Mouse (Mus musculus) kidney, adult 11 months (tissue): ENCODE measurements at regions not wholly inside any gene's neighbourhood (a gene's known extent, or its start where the extent isn't known, plus 50 kb on each side); places are given as distances from the start of the nearest gene placed in this dataset.

Experiments
- DNase-seq: peaks from one replicate; pipeline ENCODE4 v3.0.0; 2022

DNA sequence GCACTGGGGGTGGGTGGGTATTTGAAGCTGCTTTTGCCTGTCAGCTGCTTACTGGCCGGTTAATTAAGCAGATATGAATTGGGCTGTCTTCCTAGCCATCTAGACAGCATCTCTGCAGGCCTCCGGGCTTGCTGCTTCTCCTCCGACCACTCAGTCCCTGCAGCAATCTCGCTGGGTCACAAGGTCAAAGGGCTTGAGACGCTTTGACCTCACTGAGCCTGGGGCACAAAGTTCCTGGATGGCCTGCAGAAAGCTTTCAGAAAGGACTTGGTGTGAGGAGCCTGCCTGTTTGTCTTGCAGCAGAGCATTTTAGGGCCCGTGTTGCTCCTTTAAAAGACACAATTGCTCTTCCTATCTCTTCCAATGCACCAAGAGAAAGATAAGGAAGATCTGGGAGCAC, 83.7 kb upstream of the Ppp2r5a start:
- DNase-seq, result no peak

DNA sequence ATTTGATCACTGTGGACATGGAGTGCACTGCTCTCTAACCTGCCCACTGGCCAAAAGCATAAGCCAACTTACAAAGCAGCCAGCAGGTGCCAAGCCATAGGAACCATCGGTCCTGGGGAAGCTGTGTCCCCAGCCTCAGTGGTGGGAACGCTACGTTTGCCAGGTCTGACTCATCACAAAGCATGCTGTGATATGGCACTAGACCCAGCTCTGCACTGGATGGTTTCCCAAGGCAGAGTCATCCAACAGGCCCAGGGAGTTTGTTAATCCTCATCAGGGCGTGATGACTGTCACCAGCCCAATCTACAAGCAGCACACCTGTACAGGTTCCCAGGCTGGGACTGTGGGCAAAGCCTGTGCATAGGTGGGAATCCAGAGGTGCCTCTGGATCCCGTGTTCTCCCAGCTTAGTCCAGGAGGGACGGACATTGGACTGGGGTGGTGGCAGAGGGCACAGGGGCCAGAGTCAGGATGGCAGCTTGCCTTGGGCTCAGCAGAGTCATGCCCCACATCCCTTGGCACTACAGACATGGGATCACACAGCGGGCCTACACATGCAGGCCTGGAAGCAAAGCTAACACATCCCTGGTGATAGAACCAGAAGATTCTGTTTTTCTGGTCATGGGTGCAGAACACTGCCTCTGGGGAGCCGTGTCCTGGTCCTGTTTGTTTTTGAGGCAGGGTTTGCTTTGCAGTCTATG, 81.8 kb upstream of the Ppp2r5a start:
- no peak for DNase-seq

DNA sequence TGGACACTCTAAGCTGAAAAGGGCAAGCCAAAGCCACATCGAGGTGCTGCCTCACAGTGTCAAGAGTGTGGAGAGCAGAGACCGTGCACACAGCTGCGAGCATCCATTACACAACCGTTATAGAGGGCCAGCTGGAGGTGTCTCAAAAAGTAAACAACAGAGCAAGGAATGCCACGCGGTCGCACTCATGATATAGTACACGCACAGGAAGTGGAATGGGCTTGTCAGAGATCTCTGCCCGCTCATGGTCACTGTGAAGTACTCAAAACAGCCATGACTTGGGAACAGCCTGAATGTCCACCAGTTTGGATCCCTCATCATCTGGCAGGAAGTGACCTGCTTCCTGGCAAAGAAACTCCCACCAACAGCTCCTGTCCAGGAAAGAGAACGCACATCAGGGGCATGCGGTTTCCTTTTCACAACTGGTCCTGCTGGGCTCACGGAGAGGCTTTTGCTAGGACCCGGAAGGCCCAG, 76.9 kb upstream of the Ppp2r5a start:
- peak; percentile 71 for DNase-seq

DNA sequence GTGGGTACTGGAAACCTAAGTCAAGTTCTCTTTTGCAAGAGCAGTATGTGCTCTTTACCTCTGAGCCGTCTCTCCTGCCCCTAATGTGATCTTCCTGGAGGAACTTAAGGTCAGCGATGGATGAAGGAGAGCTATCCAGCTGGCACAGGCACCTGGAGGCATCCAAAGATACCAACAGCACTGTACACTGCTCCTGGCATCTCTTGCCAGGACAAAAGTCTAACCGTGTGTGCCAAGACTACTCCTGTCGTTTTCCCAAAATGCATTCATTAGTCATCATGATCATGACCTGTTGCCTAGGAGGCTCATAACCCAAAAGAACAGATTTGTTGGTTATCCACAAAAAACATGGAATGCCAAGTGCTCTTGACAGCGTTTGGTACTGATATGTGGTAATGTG, 69.5 kb upstream of the Ppp2r5a start:
- no peak for DNase-seq

DNA sequence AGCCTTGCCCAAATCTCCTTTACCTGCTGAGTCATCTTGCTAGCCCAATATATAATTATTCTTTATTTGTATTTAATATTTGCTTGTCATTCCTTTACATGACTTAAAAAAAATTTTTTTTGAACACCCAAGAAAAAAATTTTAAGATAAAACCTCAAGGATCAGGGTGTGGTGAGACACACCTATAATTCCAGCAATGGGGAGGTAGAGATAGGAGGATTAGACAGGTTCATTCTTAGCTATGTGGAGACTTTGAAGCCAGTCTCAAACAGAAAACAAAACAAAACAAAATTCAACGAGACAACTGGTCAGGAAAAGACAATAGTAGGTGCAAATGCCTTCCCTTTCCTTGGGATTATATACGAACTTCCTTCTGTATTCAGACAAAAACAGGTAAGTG, 68.4 kb upstream of the Ppp2r5a start:
- DNase-seq, result no peak

DNA sequence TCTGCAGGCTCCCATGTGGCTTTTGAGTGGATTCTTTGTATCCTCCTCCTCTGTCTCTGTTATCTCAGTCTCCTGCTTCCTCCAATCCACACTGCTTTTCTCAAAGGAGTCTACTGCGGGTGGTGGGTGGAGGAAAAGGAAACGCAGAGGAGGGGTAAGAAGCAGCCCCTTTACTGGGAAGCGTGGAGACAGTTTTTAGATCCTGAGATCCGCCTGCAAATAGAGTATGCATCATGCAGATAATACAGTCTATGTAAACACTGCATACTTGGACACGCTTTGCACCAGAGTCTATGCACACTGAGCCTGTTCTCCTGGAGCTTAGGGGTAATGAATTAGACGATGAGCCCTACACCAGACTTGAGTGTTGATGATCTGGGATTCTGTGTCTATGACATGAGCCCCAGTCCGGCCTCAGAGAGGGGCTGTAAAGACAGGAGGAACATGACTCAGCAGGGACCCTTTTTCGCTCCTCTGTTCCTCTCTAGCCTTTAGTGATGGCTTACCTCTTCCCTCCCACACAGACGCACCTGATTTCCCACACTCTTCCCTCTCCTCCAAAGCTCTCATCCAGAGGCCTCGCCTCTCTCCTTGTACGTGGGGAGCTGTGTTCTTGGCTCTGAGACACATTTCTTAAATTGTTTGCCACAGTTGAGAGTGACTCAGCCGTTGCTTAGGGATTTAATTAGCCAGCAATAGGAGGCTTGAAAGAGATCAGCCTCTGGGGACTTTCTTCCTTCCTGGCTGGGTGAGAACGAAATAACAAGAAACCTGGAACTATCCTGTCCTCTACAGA, 67.3 kb upstream of the Ppp2r5a start:
- DNase-seq, result no peak

DNA sequence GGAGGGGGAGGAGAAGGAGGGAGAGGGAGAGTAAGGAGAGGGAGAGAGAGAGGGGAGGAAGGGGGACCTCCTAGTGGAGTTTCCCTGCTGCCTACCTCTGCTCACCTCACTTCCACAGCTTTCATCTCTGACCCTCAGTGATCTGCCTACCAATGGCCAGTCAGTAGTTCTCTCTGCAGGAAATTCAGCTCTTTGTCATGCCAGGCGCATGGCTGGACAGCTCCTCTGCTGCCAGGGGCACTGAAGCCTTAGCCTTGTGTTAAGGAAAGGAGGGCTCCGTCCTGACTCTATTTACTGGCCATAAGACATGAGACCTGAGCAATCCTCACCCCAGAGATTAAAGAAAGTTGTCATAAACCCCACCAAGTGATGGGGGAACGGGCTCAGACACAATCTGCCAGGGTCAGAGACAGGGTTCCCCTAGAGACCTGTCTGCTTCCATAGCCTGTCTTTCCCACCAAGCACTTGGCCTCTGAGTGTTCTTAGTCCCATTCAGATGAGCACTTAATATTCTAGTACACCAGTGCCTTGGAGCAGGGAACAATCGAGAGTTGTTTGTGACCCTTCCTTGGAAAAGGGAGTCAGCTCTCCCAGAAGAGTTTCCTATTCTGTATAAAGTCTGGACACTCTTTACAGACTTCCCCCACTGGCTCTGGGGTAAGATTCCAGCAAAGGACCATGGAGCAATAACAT, 65.9 kb upstream of the Ppp2r5a start:
- no peak for DNase-seq

DNA sequence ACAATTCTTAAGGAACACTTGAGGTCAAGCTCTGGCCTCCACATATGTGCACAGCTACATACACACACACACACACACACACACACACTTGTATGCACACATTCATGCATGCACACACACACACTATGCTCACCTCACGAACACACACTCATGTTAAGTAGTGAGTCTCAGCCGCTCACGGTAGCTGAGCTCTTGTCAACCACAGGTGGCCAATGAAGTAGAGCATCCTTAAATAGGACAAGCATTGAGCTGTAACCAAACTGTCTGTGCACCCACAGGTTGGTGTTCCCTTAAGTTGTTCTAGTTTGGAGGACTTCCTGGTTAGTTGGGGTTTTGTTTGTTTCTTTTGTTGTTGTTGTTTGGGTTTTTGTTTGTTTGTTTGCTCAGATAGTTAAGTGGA, 63.2 kb upstream of the Ppp2r5a start:
- no peak for DNase-seq

DNA sequence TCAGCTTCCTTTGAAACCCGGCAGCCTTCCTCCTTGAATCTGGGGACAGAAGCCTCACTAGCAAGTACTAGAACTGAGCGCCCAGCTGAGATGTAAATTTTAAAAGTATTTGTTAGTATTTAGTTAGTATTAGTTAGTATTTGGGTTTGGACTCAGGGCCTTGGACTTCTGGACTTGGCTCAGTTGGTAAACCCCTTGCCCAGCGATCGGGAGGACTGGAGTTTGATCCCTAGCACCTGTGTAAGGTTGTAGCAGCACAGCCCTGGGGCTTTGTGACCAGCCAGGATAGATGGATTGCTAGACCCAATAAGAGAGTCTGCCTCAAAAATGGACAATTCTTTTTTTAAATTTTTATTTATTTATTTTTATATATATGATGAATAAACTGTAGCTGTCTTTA, 62.7 kb upstream of the Ppp2r5a start:
- no peak for DNase-seq

DNA sequence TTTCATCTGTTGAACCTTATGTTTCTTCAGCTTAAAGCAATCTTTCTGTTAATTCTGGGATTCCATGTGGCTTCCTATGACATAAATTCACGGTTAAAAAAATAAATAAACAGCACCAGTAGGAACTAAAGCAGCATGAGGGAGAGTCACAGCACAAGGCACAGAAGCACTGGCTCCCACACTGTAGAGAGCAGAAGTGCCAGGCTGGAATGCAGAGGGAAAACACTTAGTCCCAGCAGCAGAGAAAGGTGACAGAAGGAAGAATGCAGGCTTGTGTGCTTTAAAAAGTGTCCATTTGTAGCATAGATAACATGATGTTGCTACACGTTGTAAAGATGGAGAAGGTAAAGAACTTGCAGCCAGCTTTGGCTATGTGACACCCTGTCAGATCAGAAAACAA, 62.1 kb upstream of the Ppp2r5a start:
- DNase-seq, result no peak

DNA sequence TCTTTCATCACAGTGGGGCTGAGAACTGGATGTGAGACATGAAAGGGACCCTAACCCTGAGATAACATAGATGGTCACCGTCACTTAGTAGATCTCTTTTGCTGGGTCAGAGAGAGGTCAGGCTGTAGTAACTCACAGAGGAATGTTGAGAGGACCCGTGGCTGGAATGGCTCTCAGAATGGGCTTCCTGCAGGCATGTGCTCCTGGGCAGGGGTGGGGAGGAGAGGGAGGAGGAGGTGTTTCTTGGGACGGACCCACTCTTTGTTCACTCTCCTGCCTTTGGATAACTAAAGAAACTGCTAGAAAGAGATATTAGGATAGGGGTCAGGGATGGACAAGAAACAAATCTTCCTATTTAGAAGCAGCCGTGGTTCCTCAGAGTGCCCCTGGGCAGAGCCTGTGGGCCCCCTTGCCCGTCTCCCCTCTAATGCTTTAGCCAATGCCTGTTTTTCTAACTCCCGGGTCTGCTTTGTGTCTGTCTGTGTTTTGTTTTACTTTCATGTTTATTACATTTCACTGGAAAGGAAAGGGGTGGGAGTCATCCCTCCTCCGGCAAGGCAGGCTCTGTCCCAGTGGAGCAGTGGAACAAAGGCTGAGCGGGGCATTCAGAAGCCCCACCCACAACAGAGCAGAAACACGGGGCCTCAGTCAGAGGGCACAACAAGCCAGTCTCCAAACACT, 58.9 kb upstream of the Ppp2r5a start:
- peak; percentile 40 for DNase-seq

DNA sequence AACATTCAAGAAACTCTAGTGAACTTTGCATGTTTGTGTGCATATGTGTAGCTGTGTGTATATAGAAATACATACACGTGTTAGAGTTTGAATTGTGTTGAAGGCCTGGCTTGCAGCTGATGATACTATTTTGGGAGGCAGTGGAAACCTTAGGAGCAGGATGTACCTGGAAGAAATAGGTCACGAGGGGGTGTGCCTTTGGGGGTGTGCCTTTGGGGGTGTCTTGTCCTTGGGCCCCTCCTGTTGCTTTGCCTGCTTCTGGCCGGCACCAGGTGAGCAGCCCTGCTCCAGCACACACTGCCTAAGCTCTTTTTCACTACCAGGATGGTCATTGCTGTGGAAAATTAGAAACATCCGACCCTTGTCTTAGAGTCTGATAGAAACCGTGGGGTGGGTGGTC, 56.0 kb upstream of the Ppp2r5a start:
- no peak for DNase-seq

DNA sequence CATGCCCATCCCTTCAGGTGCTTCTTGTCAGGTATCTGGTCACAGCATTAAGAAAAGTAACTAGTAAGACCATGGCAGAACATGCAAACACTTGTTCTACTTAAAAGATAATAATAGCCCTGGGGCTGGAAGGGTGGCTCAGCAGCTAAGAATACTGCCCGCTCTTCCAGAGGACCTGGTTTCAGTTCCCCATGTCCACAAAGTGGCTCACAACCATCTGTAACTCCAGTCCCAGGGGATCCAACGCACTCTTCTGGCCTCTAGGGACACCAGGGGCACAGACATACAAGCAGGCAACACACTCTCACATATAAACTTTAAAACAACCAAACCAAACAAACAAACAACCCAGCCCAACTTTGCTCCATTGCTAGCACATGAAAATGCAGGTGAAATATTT, 55.2 kb upstream of the Ppp2r5a start:
- DNase-seq, result no peak

DNA sequence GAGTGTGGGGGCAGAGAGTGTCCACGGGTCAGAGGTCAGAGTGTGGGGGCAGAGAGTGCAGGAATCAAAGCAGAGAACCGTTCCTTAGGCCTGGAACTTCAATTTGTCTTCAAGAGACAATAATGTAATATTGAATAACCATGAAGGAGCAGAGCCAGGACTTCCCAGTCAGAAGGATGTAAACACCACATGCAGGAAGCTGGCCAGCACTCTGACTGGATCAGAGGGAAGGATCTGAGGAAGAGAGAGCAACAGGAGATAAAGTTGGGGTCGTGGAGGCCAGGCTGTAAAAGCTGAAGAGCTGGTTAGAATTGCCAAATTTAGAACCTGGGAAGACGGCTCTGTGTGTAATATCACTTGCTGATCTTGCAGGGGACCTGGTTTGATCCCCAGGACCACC, 54.0 kb upstream of the Ppp2r5a start:
- no peak for DNase-seq

DNA sequence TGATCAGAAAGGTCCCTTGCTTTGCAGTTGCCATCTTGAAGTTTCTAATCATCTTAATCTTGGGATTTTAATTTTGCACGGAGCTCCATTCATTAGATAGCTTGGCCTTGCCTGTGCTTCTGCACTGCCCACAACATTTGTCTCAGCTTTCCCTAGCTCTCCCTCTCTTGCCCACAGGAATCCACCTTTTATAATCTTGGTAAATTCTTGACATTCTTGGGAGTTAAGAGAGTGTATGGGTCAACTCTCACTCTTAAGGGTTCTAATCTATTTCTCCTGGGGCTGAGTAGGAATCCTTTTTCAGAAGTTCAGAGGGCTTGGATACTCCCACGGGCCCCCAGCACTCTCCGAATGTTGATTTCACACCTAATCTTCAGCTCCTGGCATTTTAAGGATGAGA, 51.5 kb upstream of the Ppp2r5a start:
- no peak for DNase-seq

DNA sequence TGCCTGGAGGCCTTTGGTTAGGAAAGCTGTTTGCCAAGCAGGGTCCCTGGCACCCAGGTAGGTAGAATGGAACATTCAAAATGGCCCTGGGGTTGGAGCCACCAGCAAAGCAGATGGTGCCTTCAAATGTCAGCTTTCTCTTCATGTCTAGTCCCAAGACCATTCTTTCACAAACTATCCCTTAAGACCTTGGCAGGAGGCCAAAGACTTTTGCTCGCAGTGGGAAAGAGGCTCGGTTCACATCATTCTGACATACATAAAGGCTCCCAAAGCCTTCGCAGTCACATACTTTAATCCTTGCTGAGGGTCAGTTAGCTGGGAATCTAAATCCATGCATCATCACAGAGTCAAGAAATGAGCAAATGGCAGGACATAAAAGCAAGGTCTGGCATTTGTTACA, 50.5 kb upstream of the Ppp2r5a start:
- no peak for DNase-seq
